Mouse (Mus musculus) brain, adult 10 weeks (tissue): ENCODE measurements around the gene Olfr588-ps1. TPM values are rescaled to one million over a fixed set of nuclear protein-coding genes. Genes with fewer than 3 reads are reported as not detected.

Experiments
- polyA plus RNA-seq: library from polyadenylated mRNA; stranded (reverse); fragments of 350-450 nt; fragmentation: Illumina TruSeq; extraction: RNeasy Lipid Tissue Mini Kit (QIAGEN cat#74804); gene quantifications from one replicate; pipeline ENCODE4 v1.2.3, GENCODE M21; 2015; ENCODE audit warnings: low read depth, low replicate concordance

Olfr588-ps1 gene
- not detected for polyA plus RNA-seq

GRCm38 (mm10) chr7:103140579-103140978 lies at the start of gene Olfr588-ps1:
TSS of gene Olfr588-ps1 (plus strand) at chr7:103140879.

DNA sequence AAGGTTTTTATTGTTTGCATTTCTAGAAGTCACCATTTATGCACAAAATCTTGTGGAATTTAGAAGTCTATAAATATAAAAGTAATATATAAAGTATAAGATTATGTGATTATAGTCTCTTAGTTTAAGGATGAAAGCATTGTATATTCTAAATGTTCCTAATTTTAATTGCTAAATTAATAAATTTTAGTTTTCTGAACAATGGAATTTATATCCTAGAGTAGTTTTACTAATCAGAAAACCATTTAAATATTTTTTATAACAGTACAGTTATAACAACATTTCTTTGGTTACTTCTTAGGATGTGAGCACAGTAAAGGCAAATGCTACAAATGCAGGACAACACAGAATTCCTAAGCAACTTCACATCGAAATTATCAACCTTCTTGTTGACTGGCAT lies 43.3 kb upstream of the Olfr588-ps1 start, which contains the start of gene Olfr585:
TSS of gene Olfr585 (plus strand) at position 301 of the 400 bp plus-strand sequence.

DNA sequence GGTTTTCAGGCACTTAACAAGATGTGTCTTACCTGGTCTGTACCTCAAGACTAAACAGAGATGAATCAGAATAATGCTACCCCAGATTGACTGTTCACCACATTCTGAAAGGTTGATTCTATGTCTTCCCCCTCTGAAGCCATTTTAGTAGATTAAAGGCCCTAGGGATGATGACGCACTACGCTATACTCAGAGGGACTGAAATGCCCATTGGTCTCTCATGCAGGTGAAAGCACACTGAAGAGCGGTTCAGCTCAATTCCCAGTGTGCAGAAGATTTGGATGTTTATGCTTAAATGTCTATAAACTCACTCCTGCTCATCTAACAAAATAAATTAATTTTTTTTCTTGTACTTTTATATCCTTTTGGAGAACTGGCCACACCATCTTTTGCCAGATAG lies 15.1 kb upstream of the Olfr588-ps1 start, which contains the start of gene Olfr586:
TSS of gene Olfr586 (minus strand) at position 101 of the 400 bp plus-strand sequence.

DNA sequence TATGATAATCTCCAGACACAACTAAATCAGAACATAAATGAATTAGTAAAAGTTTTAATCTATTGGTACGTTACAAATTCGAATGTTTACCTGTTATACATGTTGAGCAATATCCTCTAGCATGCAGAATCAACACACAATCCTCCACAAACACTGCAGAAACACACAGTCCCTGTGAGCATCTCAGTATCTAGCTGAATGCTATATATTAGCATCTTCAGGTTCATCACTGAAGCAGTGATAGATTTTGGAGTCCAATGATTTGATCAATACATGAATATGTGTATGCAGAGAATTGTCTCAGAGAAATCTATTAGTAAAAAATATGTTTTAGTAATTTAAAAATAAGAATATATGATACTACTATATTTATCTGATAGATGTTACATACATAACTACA lies 15.6 kb downstream of the Olfr588-ps1 start, which contains the start of gene Olfr589:
TSS of gene Olfr589 (minus strand) at position 101 of the 400 bp plus-strand sequence.

GRCm38 (mm10) chr7:103178240-103178639 lies 37.6 kb downstream of the Olfr588-ps1 start, which contains the start of gene Olfr591:
TSS of gene Olfr591 (minus strand) at chr7:103178340.

GRCm38 (mm10) chr7:103184503-103184902 lies 43.8 kb downstream of the Olfr588-ps1 start, which contains the start of gene Olfr592:
TSS of gene Olfr592 (plus strand) at chr7:103184803.

Other genes starting within 250 kb of the Olfr588-ps1 start
- gene Olfr569, start 250.0 kb upstream of the Olfr588-ps1 start, polyA plus RNA-seq: not detected
- not detected for gene Olfr570, start 246.3 kb upstream of the Olfr588-ps1 start, polyA plus RNA-seq
- not detected for gene Olfr571, start 223.3 kb upstream of the Olfr588-ps1 start, polyA plus RNA-seq
- gene Olfr572, start 216.5 kb upstream of the Olfr588-ps1 start, polyA plus RNA-seq: not detected
- not detected for gene Olfr573-ps1, start 198.3 kb upstream of the Olfr588-ps1 start, polyA plus RNA-seq
- not detected for gene Olfr574, start 192.4 kb upstream of the Olfr588-ps1 start, polyA plus RNA-seq
- gene Olfr575, start 182.1 kb upstream of the Olfr588-ps1 start, polyA plus RNA-seq: not detected
- gene Olfr576, start 178.2 kb upstream of the Olfr588-ps1 start, polyA plus RNA-seq: not detected
- gene Olfr577, start 164.9 kb upstream of the Olfr588-ps1 start, polyA plus RNA-seq: not detected
- not detected for gene Olfr578, start 151.6 kb upstream of the Olfr588-ps1 start, polyA plus RNA-seq
- gene Olfr582, start 102.9 kb upstream of the Olfr588-ps1 start, polyA plus RNA-seq: not detected
- not detected for gene Olfr583, start 89.6 kb upstream of the Olfr588-ps1 start, polyA plus RNA-seq
- gene Olfr584, start 59.0 kb upstream of the Olfr588-ps1 start, polyA plus RNA-seq: not detected
- gene Olfr585, start 43.2 kb upstream of the Olfr588-ps1 start, polyA plus RNA-seq: not detected
- gene Olfr586, start 15.2 kb upstream of the Olfr588-ps1 start, polyA plus RNA-seq: not detected
- gene Olfr589, start 15.5 kb downstream of the Olfr588-ps1 start, polyA plus RNA-seq: not detected
- gene Olfr591, start 37.5 kb downstream of the Olfr588-ps1 start, polyA plus RNA-seq: not detected
- not detected for gene Olfr592, start 43.9 kb downstream of the Olfr588-ps1 start, polyA plus RNA-seq
- not detected for gene Olfr593, start 71.0 kb downstream of the Olfr588-ps1 start, polyA plus RNA-seq
- not detected for gene Olfr594, start 76.1 kb downstream of the Olfr588-ps1 start, polyA plus RNA-seq
- not detected for gene Usp17ld, start 111.6 kb downstream of the Olfr588-ps1 start, polyA plus RNA-seq
- gene Olfr596, start 164.8 kb downstream of the Olfr588-ps1 start, polyA plus RNA-seq: not detected
- not detected for gene Olfr597, start 175.4 kb downstream of the Olfr588-ps1 start, polyA plus RNA-seq
- not detected for gene Olfr598, start 182.7 kb downstream of the Olfr588-ps1 start, polyA plus RNA-seq
- not detected for gene Olfr599, start 195.0 kb downstream of the Olfr588-ps1 start, polyA plus RNA-seq
- gene Olfr600, start 208.8 kb downstream of the Olfr588-ps1 start, polyA plus RNA-seq: not detected
- not detected for gene Olfr601, start 221.8 kb downstream of the Olfr588-ps1 start, polyA plus RNA-seq
- gene Olfr603, start 245.3 kb downstream of the Olfr588-ps1 start, polyA plus RNA-seq: not detected